Mouse (Mus musculus) A20 (cell line): ENCODE measurements around the gene Tnrc18.

ENCODE experiments used
- DNase-seq: peaks from one replicate; pipeline ENCODE4 v3.0.0-alpha.2; 2011; ENCODE audit warnings: low read depth, low spot score

The Tnrc18 gene

DNA sequence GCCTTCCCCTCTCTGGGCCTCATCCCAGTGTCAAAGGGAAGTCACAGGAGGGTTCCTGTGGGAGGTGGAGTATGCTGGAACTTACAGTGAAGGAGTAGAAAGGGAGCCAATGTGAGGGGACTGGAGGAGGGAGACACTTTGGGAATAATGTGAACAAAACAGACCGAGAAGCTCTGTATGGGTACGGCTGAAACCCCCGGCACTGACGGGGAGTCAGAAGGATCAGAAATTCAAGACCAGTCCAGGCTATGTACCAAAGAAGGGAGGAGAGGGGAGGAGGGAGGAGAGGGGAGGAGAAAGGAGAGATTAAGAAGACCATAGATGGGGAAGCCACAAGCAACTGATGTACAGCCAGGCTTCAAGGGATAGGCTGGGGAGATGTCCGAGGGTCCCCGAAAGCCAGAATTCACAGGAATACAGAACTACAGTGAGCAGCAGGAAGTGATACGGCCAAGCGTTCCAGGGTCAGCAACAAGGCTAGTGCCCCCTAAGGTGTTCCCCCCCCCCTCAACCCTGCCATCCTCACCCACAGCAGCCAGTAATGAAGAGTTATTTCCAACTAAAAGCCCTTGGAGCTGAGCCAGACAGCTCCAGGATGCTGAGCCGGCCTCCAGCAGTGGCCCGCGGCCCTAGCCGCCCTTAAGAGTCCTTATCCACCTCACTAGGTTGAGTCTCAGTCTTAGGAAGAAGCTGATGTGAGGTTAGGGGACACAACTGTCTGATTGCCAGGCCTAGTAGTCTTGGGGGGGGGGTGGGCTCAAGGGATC is 124.3 kb downstream of the Tnrc18 start:
- no peak for DNase-seq

DNA sequence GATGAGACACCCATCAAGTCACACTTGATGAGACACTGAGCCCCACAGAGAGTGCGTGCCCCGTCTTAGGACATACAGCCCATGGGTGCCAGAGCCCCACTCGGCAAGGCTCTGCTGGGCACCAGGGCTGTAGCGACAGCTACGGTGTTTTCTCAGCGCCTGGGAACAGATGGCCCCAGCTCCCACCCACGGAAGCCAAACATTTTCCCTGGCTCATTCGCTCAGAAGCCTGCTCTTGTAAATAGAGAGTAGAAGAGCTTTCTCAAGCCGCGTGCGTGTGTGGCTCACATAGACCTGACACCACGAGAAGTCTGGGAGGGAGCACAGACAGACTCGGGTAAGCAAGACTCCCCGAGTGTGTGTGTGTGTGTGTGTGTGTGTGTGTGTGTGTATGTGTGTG is 125.2 kb downstream of the Tnrc18 start, which contains the start of gene Slc29a4:
Gene Slc29a4 (plus strand): TSS at position 265 of the 400 bp plus-strand sequence.
- DNase-seq, result no peak

DNA sequence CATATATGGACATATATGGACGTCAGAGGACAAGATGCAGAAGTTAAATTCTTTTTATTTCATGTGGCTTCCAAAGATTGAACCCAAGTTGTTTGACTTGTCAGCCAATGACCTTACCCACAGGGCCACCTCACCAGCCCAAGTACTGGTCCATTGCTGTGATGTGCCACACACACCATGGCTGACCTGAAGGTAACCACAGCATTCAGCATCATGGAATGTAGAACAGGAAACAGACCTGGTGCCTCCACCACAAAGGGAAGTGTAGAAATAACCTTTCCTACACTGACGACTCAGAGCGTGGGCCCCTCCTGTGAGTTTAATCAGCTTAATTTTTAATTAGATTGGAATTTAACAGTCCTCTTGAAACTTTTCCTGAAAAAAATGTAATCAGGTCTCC is 127.1 kb downstream of the Tnrc18 start:
- DNase-seq, result no peak

DNA sequence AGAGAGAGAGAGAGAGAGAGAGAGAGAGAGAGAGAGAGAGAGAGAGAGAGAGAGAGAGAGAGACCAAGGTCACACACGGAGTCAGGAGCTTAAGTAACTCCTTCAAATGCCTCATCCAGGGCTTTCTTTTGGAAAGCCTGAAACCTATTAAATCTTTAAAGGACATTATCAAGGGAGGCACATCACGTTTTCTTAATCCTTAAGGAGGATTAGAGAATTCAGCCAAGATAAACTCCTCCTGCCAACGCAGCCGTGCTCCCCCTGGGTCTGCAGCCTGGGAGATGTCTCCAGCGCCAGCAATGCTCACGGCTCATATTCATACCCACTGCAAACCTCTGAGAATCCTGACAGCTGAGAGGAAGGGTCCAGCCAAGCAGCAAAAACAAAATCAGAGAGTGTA is 128.6 kb downstream of the Tnrc18 start:
- DNase-seq, result no peak

DNA sequence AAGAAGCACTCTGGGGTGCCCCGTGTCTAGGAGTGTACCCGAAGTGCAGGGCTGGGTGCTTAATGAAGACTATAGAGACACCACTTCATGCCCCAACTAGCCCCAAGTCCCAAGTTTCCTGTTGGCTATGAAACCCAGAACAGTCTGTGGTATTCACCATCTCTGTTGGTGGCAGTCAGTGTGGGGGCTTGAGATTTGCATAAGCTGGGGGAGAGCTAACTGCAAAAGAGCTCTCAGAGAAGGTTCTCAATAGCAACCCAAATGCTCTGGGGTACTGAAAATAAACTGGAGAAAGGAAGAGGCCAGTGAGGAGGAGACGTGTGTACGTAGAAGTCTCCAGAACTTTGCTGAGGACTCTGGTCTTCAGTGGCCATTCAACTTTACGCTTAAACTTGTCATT is 134.9 kb downstream of the Tnrc18 start:
- DNase-seq, result no peak

DNA sequence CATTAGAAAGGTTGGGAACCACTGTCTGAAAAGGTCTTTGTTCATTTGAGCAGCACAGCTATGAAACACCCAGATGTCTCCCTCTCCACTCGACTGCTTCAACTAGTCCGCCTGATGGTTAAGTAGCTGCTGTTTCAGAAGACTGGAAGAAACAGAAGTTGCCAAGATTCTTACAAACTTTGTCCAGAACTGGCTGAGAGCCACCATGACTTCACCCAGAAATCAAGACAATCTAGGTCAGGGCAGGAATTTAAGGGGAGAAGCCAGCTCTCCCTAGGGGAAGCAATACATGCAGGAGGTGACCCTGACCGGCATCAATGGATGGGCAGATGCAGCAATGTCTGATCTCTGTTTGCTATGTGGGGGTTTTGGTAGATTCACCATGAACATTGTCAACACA is 135.6 kb downstream of the Tnrc18 start:
- DNase-seq, result no peak

DNA sequence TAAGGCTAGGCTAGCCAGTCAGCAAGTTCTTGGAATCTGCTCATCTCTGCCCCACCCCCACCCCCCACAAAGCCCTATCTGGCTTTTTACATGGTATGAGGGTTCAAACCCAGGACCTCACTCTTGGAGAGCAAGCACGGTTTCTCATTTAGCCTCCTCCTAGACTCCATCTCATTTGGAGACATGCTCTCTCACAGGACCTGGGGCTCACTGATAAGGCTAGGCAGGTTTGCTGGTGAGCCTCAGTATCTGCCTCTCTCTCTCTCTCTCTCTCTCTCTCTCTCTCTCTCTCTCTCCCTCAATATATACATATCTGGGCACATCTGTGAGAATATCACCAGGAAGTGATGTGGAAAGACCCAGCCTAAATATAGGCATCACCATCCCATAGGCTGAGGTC is 138.4 kb downstream of the Tnrc18 start:
- DNase-seq, result no peak

DNA sequence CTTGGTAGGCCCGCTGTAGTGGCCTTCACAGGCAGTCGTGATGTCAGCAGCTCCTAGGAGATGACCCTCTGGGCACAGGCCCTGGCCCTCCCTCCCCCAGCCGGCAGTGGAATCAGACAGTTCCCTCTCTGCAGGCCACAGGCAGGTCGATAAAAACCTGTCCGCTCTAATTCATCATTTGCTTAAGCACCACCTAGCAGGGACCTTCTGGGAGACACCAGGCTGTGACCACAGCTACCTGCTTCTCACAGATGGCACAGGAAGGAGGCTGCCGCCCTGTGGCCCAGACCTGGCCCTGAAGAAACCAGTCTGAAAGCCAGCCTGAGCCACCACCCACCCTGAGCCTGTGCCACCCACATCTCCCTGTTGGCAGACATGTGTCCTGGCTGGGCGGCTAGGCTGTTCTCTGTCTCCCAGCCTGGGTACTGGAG is 139.3 kb downstream of the Tnrc18 start:
- DNase-seq, result no peak
